Mouse (Mus musculus): ENCODE data around the gene Snrnp25. TPM values are rescaled to one million over a fixed set of nuclear protein-coding genes. Genes with fewer than 3 reads are reported as not detected.

Snrnp25 gene
- polyA plus RNA-seq, 1 experiment from 2014 or later: 66.7 TPM

DNA sequence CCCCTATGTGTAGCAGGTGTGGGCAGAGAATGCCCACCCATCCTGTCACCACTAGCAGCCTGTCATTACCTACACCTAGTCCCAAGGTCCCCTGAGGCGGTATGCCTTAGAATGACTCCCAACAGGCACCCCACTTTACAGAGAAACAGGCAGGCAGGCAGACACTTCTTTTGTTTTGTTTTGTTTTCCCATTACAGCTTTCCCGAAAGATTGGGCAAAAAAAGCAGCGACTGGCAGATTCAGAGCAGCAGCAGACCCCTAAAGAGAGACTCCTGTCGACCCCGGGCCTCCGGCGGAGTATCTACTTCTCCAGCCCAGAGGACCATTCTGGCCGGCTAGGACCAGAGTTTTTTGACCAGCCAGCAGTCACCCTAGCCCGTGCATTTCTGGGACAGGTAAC lies 22.3 kb downstream of the Snrnp25 start:
- peaks cover 35% of the 10 kb centered on the region for H3K36me3 ChIP-seq
- H3K27ac ChIP-seq (replicated peaks): no peak overlapping the region
- H3K4me1 ChIP-seq: peaks cover 19% of the 10 kb centered on the region
- peaks cover 27% of the 10 kb centered on the region for H3K27me3 ChIP-seq
- ATAC-seq (ENCODE audit: low FRiP score, low read depth): no peak
- no peak overlapping the region for H3K4me3 ChIP-seq
- H3K4me2 ChIP-seq (replicated peaks): peak overlapping the region; percentile 69; the same call in 1 of the 2 replicates
- no peaks in the 10 kb centered on the region for H3K9me3 ChIP-seq
- no peak overlapping the region for H3K9ac ChIP-seq (replicated peaks)
- WGBS: 90% methylated on average over 9 of the region's 9 CpGs

- H3K27me3 ChIP-seq: peaks cover 19% of the 10 kb centered on the region
- peaks cover 14% of the 10 kb centered on the region for H3K4me1 ChIP-seq
- H3K9me3 ChIP-seq: no peaks in the 10 kb centered on the region
- H3K4me2 ChIP-seq (replicated peaks): no peak overlapping the region
- H3K36me3 ChIP-seq: peaks cover 43% of the 10 kb centered on the region
- WGBS: 91% methylated on average over 3 of the region's 3 CpGs
- no peak overlapping the region for H3K27ac ChIP-seq (replicated peaks)
- no peak for ATAC-seq (ENCODE audit: low FRiP score, low read depth)
- no peak overlapping the region for H3K4me3 ChIP-seq
- H3K9ac ChIP-seq (replicated peaks): no peak overlapping the region
Observed at GRCm38 (mm10) chr11:32228292-32228845, 23.2 kb downstream of the Snrnp25 start.

- WGBS: 82% methylated on average over 4 of the region's 4 CpGs
- H3K4me3 ChIP-seq: no peak overlapping the region
- H3K27ac ChIP-seq (replicated peaks): no peak overlapping the region
- ATAC-seq (ENCODE audit: low FRiP score, low read depth): no peak
- no peak overlapping the region for H3K9ac ChIP-seq (replicated peaks)
- peaks cover 14% of the 10 kb centered on the region for H3K4me1 ChIP-seq
- H3K4me2 ChIP-seq (replicated peaks): no peak overlapping the region
- peaks cover 58% of the 10 kb centered on the region for H3K36me3 ChIP-seq
- no peaks in the 10 kb centered on the region for H3K9me3 ChIP-seq
- 0 out of 2 replicates have a peak, but pooled peaks cover 2% of the 10 kb centered on the region for H3K27me3 ChIP-seq
Observed at GRCm38 (mm10) chr11:32230220-32230619, 25.0 kb downstream of the Snrnp25 start.

DNA sequence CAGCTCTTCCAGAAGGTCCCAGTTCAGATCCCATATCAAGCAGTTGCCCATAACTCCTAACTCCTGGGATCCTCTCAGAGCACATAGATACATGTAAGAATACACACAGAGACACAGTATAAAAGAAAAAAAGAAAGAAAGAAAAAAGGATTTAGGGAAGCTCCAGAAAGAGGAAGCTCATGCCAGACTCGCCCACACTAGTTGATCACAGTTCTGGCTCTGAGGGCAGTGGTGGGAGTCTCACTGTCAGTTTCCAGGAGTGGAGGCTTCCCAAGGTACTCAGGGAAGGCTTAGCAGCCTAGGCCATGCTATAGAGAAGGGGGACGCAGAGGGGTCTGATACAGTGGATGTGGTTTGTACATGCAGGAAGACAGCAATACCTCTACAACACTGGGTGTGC lies 25.9 kb downstream of the Snrnp25 start:
- Histone ChIP-seq H3K9me3 (no peaks in the 10 kb centered on the region), H3K9ac (replicated peaks) (no peak overlapping the region), H3K4me2 (replicated peaks) (no peak overlapping the region), H3K27me3 (no peaks in the 10 kb centered on the region), H3K4me3 (no peak overlapping the region), H3K36me3 (peaks cover 58% of the 10 kb centered on the region), H3K27ac (replicated peaks) (no peak overlapping the region), H3K4me1 (peaks cover 14% of the 10 kb centered on the region)
- 88% methylated on average over 2 of the region's 2 CpGs for whole genome bisulfite sequencing
- no peak for ATAC-seq (ENCODE audit: low FRiP score, low read depth)

DNA sequence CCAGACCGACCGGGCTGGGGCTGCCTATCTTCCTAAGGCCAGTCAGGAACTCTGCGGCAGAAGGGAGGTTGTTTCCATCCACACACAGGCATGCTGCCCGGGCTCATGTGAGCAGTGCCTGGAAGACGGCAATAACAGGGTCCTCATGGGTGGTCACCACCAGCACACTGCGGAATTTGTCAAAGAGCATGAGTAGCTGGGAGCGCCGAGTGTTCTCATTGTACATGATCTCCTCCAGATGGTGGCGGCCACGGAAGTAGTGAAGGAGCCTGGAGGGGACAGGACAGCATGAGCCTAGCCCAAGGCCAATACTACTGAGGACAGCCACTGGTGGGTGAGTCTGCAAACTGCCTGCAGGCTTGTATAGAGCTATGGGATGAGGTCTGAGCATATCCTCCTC lies 27.6 kb downstream of the Snrnp25 start:
- no peak overlapping the region for H3K27ac ChIP-seq (replicated peaks)
- peaks cover 64% of the 10 kb centered on the region for H3K36me3 ChIP-seq
- ATAC-seq (ENCODE audit: low FRiP score, low read depth): 0 out of 2 replicates have a peak, but pooled peaks have one; percentile 36
- no peak overlapping the region for H3K4me2 ChIP-seq (replicated peaks)
- H3K9me3 ChIP-seq: no peaks in the 10 kb centered on the region
- WGBS: 86% methylated on average over 10 of the region's 10 CpGs
- H3K4me1 ChIP-seq: no peaks in the 10 kb centered on the region; the same call in 1 of the 2 replicates
- H3K27me3 ChIP-seq: no peaks in the 10 kb centered on the region
- no peak overlapping the region for H3K9ac ChIP-seq (replicated peaks)
- no peak overlapping the region for H3K4me3 ChIP-seq

- H3K9me3 ChIP-seq: no peaks in the 10 kb centered on the region
- WGBS: 91% methylated on average over 3 of the region's 3 CpGs
- no peak overlapping the region for H3K4me3 ChIP-seq
- H3K27ac ChIP-seq (replicated peaks): no peak overlapping the region
- no peak overlapping the region for H3K9ac ChIP-seq (replicated peaks)
- ATAC-seq (ENCODE audit: low FRiP score, low read depth): no peak
- H3K27me3 ChIP-seq: no peaks in the 10 kb centered on the region
- H3K4me2 ChIP-seq (replicated peaks): no peak overlapping the region
- no peaks in the 10 kb centered on the region; the same call in 1 of the 2 replicates for H3K4me1 ChIP-seq
- peaks cover 64% of the 10 kb centered on the region for H3K36me3 ChIP-seq
Observed at GRCm38 (mm10) chr11:32233895-32234294, 28.7 kb downstream of the Snrnp25 start.

DNA sequence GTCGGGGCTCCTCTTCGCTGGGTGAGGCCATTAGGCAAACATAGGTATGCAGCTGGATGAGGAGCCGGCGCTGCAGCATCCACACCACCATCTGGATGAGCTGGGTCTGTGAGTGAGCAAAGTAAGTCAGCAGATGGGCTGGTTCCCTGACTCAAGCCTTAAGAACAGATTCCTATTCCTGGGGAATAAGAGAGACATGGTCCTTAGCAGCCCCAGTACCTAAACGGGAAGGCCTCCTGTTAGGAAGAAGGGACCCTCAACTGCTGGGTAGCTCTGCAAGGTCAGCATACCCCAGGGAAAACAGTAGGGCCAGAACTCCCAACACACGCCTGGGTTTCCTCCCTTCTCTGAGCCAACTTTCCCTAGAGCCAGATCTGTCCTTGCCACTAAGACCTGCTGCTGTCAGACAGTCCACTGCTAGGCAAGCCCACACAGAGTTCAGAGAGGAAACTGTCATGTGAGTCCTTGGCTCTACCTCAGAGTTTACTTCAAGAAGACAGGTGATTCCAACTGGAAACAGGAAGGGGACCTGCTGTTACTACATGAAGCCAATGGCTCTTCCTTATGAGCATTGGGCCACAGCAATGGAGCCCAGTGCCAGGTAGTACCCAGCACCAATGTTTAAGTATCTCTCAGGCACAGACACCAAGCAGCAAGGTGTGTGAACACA lies 29.7 kb downstream of the Snrnp25 start:
- H3K36me3 ChIP-seq: peaks cover 62% of the 10 kb centered on the region
- WGBS: 95% methylated on average over 6 of the region's 6 CpGs

GRCm38 (mm10) chr11:32235646-32236045 lies 30.4 kb downstream of the Snrnp25 start:
- no peak overlapping the region for H3K9ac ChIP-seq (replicated peaks)
- H3K9me3 ChIP-seq: no peaks in the 10 kb centered on the region
- H3K27ac ChIP-seq (replicated peaks): no peak overlapping the region
- H3K4me1 ChIP-seq: no peaks in the 10 kb centered on the region; the same call in 1 of the 2 replicates
- 64% methylated on average over 3 of the region's 3 CpGs for WGBS
- no peak overlapping the region for H3K4me3 ChIP-seq
- no peak overlapping the region for H3K4me2 ChIP-seq (replicated peaks)
- peaks cover 64% of the 10 kb centered on the region for H3K36me3 ChIP-seq
- H3K27me3 ChIP-seq: no peaks in the 10 kb centered on the region
- no peak for ATAC-seq (ENCODE audit: low FRiP score, low read depth)

More for the DNA sequence above, 29.7 kb downstream of the Snrnp25 start:
- no peaks in the 10 kb centered on the region for H3K9me3 ChIP-seq
- no peak overlapping the region for H3K27ac ChIP-seq (replicated peaks)
- no peaks in the 10 kb centered on the region for H3K27me3 ChIP-seq
- no peaks in the 10 kb centered on the region; the same call in 1 of the 2 replicates for H3K4me1 ChIP-seq
- no peak overlapping the region for H3K9ac ChIP-seq (replicated peaks)
- no peak overlapping the region for H3K4me3 ChIP-seq
- no peak for ATAC-seq (ENCODE audit: low FRiP score, low read depth)
- no peak overlapping the region for H3K4me2 ChIP-seq (replicated peaks)

- WGBS: 88% methylated on average over 2 of the region's 2 CpGs
- Histone ChIP-seq H3K9me3 (no peaks in the 10 kb centered on the region), H3K36me3 (peaks cover 64% of the 10 kb centered on the region), H3K4me1 (no peaks in the 10 kb centered on the region; the same call in 1 of the 2 replicates), H3K27me3 (no peaks in the 10 kb centered on the region), H3K4me3 (no peak overlapping the region), H3K27ac (replicated peaks) (no peak overlapping the region), H3K9ac (replicated peaks) (no peak overlapping the region), H3K4me2 (replicated peaks) (no peak overlapping the region)
- no peak for ATAC-seq (ENCODE audit: low FRiP score, low read depth)
Observed at GRCm38 (mm10) chr11:32236132-32236531, 30.9 kb downstream of the Snrnp25 start.

- Histone ChIP-seq H3K4me2 (replicated peaks) (no peak overlapping the region), H3K36me3 (peaks cover 64% of the 10 kb centered on the region), H3K4me3 (no peak overlapping the region), H3K9ac (replicated peaks) (no peak overlapping the region), H3K9me3 (no peaks in the 10 kb centered on the region), H3K4me1 (no peaks in the 10 kb centered on the region; the same call in 1 of the 2 replicates), H3K27me3 (no peaks in the 10 kb centered on the region), H3K27ac (replicated peaks) (no peak overlapping the region)
- WGBS: 61% methylated on average over 9 of the region's 9 CpGs
- no peak for ATAC-seq (ENCODE audit: low FRiP score, low read depth)
Observed at GRCm38 (mm10) chr11:32236712-32237410, 31.6 kb downstream of the Snrnp25 start.

DNA sequence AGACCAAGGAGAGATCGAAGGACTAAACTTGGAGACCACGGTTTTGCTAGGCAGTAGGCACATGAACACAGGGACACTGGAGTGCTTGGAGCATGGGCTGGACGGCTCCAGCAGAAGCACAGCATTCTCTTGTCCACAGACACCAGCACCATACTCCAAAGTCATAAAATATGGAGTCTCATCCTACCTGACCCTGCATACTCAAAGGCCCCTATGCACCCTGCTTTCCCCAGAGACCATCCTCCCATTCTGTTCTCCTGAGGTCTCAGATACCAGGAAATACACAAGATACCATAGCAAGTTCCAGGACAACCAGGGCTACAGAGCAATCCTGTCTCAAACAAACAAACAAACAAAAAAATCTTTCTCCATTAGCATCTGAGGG lies 32.2 kb downstream of the Snrnp25 start:
- Histone ChIP-seq H3K9me3 (no peaks in the 10 kb centered on the region), H3K4me3 (no peak overlapping the region), H3K4me1 (no peaks in the 10 kb centered on the region; the same call in 1 of the 2 replicates), H3K9ac (replicated peaks) (no peak overlapping the region), H3K27me3 (no peaks in the 10 kb centered on the region), H3K36me3 (peaks cover 63% of the 10 kb centered on the region), H3K4me2 (replicated peaks) (no peak overlapping the region), H3K27ac (replicated peaks) (no peak overlapping the region)
- 88% methylated on average over 3 of the region's 3 CpGs for WGBS
- no peak for ATAC-seq (ENCODE audit: low FRiP score, low read depth)
